Mouse (Mus musculus): ENCODE measurements around the gene Myo10.

Gene Myo10

DNA sequence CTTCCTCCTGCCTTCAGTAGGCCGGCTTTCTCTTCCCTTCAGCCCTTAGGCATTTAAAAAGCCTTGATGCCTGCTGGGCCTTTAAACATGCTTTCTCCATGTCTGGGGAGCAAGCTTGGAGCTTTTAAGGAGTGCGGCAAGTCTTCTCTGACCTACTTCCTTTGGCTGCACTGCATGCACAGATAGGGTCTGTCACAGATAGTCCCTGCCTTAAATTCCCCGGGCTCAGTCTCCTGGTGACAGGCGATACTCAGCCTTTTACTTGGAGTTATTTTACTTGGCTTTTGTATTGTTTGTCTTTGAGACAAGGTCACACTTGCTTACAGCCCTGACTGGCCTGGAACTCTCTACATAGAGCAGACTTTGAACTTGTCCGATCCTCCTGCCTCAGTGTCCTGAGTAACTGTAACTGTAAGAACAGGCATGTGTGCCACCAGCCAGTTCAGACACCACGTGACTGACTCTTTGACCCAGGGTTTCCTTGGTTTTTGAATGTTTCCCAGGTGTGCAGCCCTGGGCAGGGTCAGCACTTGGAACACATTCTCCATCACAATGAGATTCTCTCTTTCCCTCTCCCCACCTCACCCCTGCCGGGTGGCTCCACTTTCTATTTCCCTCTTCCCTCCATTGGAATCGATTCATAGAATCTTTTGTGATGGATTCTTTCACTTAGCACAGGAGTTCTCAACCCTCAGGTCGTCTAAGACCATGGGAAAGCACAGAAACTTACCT, 147.4 kb downstream of the Myo10 start:
- no peak for DNase-seq

DNA sequence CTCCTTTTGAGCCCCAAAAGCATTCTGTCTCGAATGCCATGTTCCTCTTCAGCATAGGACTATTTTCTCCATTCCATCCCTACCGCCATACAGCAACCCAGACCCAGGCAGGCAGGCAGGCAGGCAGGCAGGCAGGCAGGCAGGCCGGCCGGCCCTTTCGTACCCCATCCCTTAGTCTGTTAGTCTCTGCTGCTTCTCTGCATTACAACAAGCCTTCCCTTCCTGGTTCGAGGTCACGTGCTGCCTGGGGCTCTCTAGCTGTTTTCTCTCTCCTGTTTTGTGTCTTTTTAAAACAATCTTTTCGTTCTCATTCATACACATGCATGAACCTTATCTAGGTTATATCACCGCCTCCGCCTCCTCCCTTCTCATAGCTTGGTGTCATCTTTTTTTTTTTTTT, 149.5 kb downstream of the Myo10 start:
- DNase-seq, result no peak

DNA sequence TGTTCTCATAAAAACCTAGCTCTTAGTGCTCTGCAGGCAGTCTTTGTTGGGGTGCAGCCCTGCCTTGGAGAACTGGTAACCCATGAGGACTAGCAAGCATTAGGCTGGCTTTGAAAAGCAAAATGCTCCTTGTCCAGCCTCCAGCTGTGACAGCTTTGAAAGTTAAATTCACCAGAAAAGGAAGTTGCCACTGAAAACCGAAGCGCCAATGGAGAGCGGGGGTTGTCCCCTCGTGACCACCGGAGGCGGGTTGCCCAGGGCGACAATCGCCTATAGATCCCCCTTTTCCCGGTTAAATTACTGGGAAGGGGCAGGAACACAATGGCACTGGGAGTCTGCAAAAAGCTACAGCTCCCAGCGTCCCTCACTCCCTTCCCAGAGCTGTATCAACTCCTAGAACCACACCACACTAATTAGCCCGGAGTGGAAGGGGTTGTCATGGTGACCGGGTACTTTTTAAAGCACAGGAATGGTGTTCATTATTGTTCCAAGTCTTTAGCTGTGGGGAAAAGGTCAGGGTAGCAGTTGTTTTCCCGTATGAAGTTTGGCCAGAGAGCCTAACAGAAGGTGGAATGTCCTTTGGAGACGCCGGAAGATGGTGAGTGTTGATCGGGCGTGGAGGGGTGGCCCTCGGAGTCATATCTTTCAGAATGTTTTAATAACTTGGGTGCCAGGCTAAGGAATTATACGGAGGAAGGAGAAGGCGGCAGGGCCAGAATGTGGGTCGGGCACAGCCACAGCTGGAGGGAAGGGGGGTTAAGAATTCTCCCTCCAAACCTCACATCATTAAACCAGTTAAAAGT, 151.6 kb downstream of the Myo10 start:
- DNase-seq, result no peak

DNA sequence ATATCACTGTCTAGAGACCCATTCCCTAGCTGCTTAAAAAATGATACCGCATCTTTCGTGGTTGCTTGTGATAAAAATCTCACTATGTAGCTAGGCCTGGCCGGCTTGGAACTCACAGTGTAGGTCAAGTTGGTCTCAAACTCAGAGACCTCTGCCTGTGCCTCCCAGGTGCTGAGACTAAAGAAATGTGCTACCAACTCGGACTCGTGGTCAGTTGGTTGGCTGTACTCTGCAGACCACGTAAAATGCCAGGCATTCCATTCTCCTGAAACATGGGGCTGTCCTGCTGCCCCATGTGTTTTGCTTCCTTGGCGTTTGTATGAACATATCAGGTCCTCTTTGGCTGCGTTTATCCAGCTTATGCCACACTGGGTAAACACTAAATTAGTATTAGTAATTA, 156.6 kb downstream of the Myo10 start:
- DNase-seq, result no peak

DNA sequence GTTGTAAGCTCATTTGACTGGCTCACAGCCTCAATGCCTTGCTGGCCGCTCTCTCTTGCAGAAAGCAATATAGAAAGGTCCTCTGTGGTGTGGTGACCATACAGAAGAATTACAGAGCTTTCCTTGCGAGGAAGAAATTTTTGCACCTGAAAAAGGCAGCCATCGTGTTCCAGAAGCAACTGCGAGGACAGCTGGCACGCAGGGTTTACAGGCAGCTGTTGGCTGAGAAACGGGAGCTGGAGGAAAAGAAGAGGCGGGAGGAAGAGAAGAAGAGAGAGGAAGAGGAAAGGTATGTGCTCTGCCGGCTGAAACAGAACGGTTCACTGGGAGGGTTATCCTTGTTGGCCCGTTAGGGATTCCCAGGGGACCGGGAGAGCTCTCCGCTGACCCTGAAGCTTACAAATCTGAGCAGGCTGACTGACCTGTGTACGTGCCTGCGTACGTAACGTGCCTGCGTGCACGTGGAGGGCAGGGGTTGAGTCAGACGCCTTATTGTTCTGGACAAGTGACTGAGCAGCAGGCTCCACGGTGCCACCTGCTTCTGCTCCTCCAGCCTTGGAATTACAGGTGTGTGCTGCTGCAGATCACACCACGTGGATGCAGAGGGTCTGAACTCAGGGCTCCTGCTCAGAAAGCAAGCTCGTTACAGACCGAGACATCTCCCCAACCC, 157.3 kb downstream of the Myo10 start:
- no peak for DNase-seq

DNA sequence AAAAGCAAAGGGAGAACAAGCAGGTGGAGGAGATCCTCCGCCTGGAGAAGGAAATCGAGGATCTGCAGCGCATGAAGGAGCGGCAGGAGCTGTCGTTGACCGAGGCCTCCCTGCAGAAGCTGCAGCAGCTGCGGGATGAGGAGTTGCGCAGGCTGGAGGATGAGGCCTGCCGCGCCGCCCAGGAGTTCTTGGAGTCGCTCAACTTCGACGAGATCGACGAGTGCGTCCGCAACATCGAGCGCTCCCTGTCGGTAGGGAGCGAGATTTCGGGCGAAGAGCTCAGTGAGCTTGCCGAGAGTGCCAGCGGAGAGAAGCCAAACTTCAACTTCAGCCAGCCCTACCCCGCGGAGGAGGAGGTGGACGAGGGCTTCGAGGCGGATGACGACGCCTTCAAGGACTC, 158.7 kb downstream of the Myo10 start:
- DNase-seq, result no peak

DNA sequence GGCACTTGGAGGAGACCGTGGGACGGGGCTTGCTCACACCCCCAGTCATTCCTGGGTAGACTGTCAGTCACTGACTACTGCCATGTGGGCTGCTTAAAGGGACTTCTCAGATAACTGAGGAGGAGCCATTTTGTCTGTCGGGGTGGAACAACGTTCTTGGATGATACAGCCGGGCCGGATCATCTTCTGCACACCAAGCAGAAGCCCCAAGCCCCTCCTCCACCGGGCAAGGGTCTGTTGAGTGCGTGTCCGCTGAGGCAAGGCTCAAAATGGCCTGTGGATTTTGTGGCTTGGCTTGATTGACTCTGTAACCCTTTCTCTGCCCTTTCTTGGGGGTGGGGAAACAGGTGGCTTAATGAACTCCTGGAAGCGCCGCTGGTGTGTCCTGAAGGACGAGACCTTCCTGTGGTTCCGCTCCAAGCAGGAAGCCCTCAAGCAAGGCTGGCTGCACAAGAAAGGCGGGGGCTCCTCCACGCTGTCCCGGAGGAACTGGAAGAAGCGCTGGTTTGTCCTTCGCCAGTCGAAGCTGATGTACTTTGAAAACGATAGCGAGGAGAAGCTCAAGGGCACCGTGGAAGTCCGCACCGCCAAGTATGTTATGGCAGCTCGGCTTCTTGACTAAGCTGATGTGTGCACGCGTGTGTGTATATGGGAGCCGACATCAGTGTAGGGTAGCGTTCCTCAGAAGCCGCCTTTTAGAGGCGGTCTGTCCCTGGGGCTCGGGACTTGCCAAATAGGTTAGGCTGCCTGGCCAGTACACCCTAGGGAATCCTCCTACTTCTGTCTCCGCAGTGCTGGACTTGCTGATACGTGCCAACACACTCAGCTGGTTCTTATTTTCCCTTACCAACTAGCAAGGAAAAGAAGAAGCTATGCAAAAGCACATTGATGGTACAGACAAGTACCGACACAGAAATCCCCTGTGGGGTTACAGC, 163.4 kb downstream of the Myo10 start:
- DNase-seq, result no peak

DNA sequence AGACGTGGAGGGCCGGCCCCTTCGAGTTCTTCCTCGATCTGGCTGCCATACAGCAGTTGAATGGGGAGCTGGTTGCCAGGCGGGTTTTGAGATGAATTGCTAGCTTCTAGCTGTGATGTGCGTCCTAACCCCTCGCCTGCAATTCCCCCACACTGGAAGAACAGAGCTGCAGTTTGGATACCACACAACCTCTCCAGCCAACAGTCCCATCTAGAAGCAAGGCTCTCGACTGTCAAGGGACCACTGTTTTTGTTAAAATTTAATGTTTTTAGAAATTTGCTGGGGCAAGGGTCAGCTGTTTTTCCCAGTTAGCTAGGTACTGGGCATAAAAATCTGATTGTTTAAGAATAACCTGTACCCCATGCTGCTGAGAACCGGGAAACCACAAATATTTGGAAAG, 165.1 kb downstream of the Myo10 start:
- no peak for DNase-seq

DNA sequence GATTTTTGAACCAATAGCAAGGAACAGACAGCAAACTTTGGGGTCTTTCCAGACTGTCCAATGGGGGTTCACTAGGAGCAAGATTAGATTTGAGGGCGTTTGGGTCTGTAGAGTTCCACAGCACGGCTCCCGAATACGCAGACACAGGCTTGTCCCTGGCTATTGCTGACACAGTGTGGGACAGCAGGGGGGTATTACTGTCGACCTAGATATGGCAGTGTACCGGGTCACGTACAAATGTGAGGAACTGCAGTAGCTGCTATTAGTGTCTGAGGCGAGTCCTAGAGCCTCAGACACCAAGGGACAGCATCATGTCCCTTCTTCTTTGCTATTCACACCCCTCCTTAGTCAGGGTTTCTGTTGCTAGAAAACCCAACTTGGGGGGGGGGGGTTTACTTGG, 165.6 kb downstream of the Myo10 start:
- DNase-seq, result peak; percentile 33 to 45

DNA sequence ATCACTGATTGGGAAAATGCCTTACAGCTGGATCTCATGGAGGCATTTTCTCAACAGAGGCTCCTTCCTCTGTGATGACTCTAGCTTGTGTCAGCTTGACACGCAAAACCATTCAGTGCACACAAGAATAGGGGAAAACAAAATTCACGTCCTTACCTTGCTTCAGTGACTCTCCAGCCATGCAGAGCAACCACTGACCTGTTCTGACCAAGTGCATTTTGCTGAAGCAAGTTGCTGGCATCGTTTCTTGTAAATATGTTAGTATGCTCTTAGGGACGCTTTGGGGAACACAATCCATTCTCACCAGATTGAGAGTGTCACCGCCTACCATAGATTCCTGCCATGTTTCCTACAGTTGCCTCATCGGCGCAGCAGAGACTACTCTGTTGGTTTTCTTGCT, 166.2 kb downstream of the Myo10 start:
- DNase-seq, result no peak

DNA sequence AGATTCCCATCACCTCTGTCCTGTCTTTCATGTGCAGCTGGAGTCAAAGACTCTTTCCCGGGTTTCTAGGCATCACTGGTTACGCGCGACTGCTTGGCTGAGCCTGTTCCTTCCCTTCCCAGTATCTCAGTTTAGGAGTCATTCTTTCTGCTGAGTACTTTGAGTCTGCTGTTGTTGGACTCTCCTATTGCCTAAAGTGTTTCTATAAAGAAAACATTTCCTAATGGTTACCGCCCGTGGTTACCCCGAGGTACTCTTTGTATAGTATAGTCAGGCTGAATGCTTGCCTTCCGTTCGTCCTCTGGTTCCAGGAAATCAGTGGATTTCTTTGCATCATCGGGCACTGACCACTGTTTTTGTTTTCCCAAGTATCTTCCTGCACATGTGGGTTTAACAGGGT, 166.9 kb downstream of the Myo10 start:
- DNase-seq, result no peak

DNA sequence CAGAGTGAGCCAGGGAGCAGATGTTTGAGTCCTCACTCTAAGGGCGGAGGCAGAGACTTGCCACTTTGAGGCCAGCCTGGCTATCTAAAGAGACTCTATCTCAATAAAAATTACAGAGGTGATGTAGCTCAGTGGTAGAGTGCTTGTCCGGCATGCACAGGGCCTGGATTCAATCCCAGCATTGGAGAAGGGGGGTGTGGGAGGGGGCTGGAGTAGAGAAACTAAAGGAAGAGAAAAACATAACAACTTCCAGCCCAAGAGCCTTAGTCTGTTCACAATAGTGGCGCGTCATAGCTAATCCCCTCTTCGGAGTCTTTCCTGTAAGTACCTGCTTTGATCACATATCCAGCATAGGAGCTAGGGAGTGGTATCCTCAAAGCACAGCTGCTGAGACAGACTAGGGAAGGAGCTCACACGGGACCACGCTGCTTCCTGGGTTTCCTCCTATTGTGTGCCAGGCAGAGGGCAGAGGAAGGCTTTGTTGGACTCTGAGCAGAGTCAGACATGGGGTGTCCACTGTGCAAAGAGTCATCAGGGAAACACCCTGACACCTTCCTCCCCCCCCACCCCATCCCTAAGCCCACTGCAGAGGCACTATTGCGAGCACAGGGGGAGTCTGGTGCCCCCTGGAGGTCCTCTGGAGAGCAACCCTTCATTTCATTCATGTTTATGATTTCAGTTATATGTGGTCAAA, 169.5 kb downstream of the Myo10 start:
- DNase-seq, result no peak

DNA sequence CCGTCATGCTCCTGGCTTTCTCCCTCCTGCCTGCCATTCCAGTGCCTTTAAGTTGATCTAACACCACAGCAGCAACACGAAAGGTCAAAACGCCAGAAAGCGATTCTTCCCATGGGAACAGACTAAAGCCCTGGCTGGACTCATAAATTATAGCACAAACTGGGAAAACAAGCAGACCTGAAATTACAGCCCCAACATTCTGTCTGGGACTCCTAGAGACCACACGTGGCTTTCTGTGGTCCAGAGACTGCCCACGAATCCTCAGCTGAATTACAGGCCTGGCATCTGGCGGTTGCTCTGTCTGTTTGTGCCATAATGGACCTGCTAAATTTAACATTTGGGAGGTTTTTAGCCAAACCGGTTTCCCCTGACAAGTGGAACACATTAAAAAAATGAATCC, 171.8 kb downstream of the Myo10 start:
- DNase-seq, result no peak

DNA sequence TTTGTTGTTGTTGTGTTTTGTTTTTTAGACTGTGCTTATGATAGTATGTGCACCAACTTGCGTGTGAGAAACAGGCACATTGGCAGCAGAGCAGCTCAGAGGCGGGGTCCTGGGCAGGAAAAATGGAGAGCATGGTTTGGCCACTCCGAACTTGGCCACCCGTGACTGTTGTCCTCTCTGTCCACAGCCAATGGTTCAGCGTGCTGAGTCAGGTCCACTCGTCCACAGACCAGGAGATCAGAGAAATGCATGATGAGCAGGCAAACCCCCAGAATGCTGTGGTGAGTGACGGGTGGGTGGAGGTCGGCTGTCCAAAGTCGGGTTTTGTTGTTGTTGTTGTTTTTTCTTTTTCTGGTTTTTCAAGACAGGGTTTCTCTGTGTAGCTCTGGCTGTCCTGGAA, 173.2 kb downstream of the Myo10 start:
- DNase-seq, result no peak

DNA sequence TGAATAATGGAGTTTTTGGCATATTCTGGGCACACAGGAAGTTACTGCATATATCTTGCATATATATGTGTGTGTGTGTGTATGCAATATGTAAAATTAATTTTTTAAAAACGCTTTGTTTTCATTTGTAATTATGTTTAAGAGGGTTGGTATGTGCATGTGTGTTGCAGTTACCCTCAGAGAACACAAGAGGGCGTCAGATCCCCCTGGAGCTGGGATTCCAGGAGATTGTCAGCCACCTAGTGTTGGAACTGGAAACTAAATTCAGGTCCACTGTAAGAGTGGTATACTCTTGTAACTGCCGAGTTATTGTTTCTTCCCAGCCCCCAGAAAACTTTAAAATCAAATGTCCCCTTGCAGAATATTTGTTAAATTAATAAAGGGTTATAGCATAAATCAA, 174.0 kb downstream of the Myo10 start:
- no peak for DNase-seq

DNA sequence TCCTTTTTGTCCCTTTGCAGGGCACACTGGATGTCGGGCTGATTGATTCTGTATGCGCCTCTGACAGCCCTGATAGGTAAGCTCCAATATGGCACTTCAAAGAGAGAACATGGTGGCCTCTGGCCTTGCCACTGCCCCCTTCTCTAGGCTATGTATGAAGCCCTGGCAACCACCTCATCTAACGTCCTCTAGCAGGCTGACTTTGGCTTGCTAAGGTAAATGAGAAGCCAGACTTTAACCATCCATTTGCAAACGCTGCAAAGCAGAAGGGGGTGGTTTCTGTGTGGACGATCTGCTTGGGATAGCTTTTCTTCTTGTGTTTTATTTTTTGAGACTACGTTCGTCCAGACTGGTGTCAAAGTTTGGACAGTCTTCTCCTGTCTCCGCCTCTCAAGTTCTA, 174.9 kb downstream of the Myo10 start:
- no peak for DNase-seq

DNA sequence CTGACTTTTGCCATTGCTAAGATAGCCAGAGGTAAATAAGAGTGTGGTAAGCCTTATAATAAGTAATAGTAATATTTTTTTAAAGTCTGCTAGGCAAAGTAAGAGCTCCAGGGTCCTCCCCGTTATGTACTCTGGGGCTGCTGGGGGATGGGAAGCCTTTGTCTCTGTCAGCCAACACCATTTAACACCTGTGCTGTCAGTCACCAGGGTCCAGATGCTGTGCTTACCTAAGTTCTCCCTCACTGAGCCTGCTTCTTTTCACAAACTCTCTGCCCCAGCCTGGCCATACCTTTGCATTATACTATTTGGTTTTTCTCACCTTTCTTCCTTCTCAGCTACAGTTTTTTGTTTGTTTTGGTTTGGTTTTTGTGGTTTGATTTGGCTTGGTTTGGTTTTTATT, 175.6 kb downstream of the Myo10 start:
- DNase-seq, result no peak

DNA sequence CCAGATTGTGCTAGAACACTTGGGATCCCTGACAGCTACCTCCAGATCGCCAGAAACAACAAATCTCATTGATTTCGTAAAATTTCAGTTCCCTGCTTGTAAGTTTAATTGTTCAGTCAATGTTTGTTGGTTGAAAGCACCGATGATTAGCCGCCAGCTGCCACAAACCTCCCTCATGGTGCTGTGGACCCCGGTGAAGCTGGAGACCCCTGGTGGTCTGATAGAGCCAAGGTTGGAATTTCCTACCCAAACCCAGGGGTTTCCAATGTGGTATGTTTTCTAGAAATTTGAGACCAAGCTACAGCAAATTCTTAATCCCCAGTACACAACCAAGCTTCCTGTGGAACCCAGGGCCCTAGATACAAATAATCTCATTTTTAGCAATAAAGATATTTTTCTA, 179.4 kb downstream of the Myo10 start:
- no peak for DNase-seq

DNA sequence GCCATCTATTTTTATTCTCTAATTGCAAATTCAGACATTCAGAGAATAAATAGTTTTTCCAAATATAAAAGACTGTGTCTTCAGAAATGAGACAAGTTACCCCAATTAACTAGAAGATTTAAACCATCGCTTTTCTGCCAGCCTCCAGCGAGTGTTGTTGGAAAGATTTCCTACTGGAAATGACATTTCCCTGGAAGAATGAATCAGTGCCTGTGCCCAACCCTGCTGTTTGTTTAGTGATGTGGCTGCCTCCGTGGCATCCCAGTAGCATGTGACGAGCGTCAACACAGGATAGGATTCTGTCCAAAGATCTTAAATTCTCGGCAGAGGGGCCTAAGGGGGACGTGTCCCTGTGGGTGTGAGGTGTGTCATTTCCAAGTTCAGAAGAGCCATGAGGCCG, 179.9 kb downstream of the Myo10 start:
- no peak for DNase-seq

DNA sequence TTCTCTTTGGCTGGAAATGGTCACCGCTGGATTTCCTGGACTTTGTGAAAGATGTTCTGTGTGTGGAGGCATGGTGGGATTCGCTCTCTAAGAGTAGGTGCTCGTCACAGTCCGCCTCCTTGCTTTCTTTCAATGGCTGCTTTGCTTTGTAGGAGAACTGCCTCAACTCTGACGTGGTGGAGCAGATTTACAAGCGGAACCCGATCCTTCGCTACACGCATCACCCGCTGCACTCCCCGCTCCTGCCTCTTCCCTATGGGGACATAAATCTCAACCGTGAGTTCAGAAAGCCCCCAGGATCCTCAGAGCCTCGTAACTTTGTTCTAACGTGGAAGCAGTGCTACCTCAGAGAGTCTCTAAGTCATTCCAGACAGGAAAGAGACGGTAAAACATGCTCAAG, 180.8 kb downstream of the Myo10 start:
- no peak for DNase-seq

DNA sequence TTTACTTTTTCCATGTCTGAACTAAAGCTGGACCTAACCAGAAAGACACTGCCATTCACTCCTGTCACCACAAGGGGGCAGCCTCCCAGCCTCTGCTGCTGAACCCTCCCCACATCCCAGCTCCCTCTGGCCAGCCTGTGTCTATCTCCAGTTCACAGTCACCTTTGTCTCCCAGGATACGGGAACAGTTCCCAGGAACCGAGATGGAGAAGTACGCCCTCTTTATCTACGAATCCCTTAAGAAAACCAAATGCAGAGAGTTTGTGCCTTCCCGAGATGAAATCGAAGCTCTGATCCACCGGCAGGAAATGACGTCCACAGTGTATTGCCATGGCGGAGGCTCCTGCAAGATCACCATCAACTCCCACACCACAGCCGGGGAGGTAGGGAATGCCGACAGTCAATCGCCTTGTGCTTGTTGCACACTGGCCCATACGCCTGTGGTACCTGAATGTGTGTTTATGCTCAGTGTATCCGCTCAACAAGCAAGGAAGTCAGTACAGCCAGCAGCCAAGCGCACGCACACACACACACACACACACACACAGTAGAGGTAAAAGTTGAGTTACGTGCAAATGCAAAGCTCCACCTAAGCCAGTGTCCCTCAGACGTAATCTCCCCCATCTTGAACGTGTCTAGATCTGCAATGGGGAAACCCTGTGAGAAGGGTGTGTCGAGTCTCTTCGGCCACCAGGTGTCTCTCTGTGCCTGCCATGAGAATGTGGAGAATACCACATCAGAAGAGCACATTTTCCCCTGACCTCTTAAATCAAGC, 183.2 kb downstream of the Myo10 start:
- DNase-seq, result peak; percentile 84 to 88
